Mouse (Mus musculus): Measurements from ENCODE around the gene Gm3618.
A peak's percentile ranks its signal among the peaks of the same experiment; 100 is the strongest.
"Not testable (repeated sequence)": the region's sequence is repeated elsewhere in the genome, so short reads cannot be mapped to it uniquely, and the experiment has no call there.

Gm3618 gene

GRCm38 (mm10) chr14:6343578-6343977 lies at the start of gene Gm3618:
Gene Gm3618, minus strand, starts transcription at chr14:6343678.
- not testable (repeated sequence) for DNase-seq (ENCODE audit: low read depth, low spot score)

- not testable (repeated sequence) for DNase-seq (ENCODE audit: low read depth, low spot score)
Measured at GRCm38 (mm10) chr14:6390219-6390618, 46.7 kb upstream of the Gm3618 start, which contains the start of gene Gm16440. Gene Gm16440, minus strand, starts transcription at chr14:6390319.

- not testable (repeated sequence) for DNase-seq (ENCODE audit: low read depth, low spot score)
Measured at GRCm38 (mm10) chr14:6304743-6305142, 38.7 kb downstream of the Gm3618 start, which contains the start of gene Gm21103. Gene Gm21103, minus strand, starts transcription at chr14:6304843.

- peak; percentile 1 for DNase-seq (ENCODE audit: low read depth, low spot score)
Measured at GRCm38 (mm10) chr14:6286931-6287715, 56.4 kb downstream of the Gm3618 start, which contains the start of gene Gm3411. Gene Gm3411, minus strand, starts transcription at chr14:6287250.
